Mouse (Mus musculus) B cell, adult (primary cell): ENCODE results near the gene Erp29. TPM values are rescaled to one million over a fixed set of nuclear protein-coding genes. Genes with fewer than 3 reads are reported as not detected.

Source experiments
- total RNA-seq: library from RNA; stranded (reverse); gene quantifications from 4 replicates; pipeline ENCODE4 v1.2.4, GENCODE M21; 2023; ENCODE audit not compliant: inconsistent age

The Erp29 gene
- total RNA-seq = 168 to 199 TPM (median 190 TPM) in 4 replicates

GRCm38 (mm10) chr5:121452026-121452869 lies at the start of gene Erp29:
TSS of gene Erp29 (minus strand) at chr5:121452506.

GRCm38 (mm10) chr5:121451644-121452025 lies 671 bp downstream of the Erp29 start, which contains the start of gene Tmem116:
TSS of gene Tmem116 (plus strand) at chr5:121451893.

GRCm38 (mm10) chr5:121397187-121398145 lies 54.8 kb downstream of the Erp29 start, which contains the start of gene Naa25:
TSS of gene Naa25 (plus strand) at chr5:121397936.

GRCm38 (mm10) chr5:121385461-121386119 lies 66.7 kb downstream of the Erp29 start, which contains the start of gene Trafd1:
TSS of gene Trafd1 (minus strand) at chr5:121385632.

Other genes starting within 250 kb of the Erp29 start
- 1,682 to 1,892 TPM (median 1,878 TPM) in 4 replicates for gene Rpl6, start 248.0 kb downstream of the Erp29 start, total RNA-seq
- 46.6 to 48.6 TPM (median 47.1 TPM) in 4 replicates for gene Hectd4, start 232.3 kb downstream of the Erp29 start, total RNA-seq
- 76.2 to 94.8 TPM (median 89.7 TPM) in 4 replicates for gene Trafd1, start 66.9 kb downstream of the Erp29 start, total RNA-seq
- 37.8 to 47.4 TPM (median 44.0 TPM) in 4 replicates for gene Naa25, start 54.6 kb downstream of the Erp29 start, total RNA-seq
- 1.2 to 1.6 TPM in 2 of 4 replicates, not detected in the others for gene Tmem116, start 613 bp downstream of the Erp29 start, total RNA-seq
- not detected in 4 replicates for gene Adam1b, start 50.9 kb upstream of the Erp29 start, total RNA-seq
- gene Adam1a, start 93.0 kb upstream of the Erp29 start, total RNA-seq = 5.2 to 5.7 TPM (median 5.4 TPM) in 4 replicates
- not detected in 4 replicates for gene Gm42878, start 93.0 kb upstream of the Erp29 start, total RNA-seq
- 87.8 to 106 TPM (median 94.4 TPM) in 4 replicates for gene Mapkapk5, start 93.4 kb upstream of the Erp29 start, total RNA-seq
- 371 to 424 TPM (median 391 TPM) in 4 replicates for gene Aldh2, start 141.3 kb upstream of the Erp29 start, total RNA-seq
- 8.7 to 11.7 TPM (median 10.3 TPM) in 4 replicates for gene Acad12, start 166.4 kb upstream of the Erp29 start, total RNA-seq
- 10.5 to 12.1 TPM (median 10.7 TPM) in 4 replicates for gene Acad10, start 208.0 kb upstream of the Erp29 start, total RNA-seq
- 81.9 to 96.9 TPM (median 84.8 TPM) in 4 replicates for gene Brap, start 208.1 kb upstream of the Erp29 start, total RNA-seq